Mouse (Mus musculus): Measurements from ENCODE around the gene Atmin.

Gene Atmin

GRCm38 (mm10) chr8:116943161-116943554, at the start of gene Atmin:
Gene Atmin, plus strand, starts transcription at chr8:116943393.
- in situ Hi-C loops (cut with MboI) = no loop called here

DNA sequence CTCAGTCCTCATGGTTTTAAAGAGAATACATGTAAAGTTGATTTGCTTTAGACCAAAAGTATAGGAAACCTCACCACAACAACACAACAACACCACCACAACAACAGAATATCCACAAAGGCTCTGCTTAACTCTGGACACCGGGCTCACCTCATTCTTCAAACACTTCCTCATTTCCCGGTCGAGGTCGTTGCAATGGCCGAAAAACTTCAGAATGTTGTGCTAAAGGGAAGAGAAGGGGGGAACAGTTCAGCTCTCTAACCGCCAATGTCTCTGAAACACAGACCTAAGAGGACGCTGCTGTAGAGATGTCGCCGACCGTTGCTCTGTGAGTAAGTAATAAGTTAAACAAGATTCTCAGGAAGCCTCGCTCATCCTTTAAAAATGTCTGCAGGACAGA, 49.3 kb upstream of the Atmin start:
- in situ Hi-C loops (cut with MboI) = no loop called here

DNA sequence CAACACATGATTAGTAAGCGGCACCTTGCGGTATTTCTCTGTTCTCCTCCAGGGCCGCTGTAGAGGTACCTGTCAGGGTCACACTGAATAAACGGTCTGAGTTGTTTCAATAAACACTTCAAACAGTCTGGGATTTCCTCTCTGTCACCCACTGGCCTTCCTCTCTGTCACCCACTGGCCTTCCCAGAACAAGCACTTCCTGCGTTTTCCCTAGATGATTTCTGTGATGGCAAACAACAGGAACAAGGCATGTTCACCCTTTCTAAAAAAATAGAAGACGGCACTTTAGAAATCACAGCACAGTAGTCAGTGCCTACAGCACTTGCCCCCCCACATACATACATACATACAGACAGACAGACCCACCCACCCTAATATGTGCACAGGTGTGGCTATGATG, 47.7 kb upstream of the Atmin start:
- in situ Hi-C loops (cut with MboI) = no loop called here

- in situ Hi-C loops (cut with MboI) = no loop called here
Observed at GRCm38 (mm10) chr8:116904736-116905135, 38.5 kb upstream of the Atmin start.

DNA sequence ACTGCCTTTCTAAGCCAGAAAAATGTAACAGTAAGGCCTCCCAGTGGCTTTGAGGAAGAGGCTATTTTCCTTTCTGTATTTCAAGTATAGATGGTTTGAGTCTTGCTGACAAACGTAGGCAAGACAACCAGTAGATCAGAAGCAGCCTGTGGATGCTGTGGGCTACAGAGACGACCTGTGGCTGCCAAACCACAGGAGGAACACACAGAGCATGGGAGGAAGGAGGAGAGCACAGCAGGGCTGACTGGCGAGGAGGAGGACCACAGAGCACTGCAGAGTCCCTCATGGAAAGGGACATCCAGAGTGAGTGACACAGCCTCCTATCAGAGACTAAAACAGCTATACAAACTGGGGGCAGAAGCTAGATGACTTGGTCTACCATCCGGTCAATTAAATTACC, 37.9 kb upstream of the Atmin start:
- in situ Hi-C loops (cut with MboI) = no loop called here

- in situ Hi-C loops (cut with MboI) = no loop called here
Observed at GRCm38 (mm10) chr8:116905836-116906235, 37.4 kb upstream of the Atmin start.

DNA sequence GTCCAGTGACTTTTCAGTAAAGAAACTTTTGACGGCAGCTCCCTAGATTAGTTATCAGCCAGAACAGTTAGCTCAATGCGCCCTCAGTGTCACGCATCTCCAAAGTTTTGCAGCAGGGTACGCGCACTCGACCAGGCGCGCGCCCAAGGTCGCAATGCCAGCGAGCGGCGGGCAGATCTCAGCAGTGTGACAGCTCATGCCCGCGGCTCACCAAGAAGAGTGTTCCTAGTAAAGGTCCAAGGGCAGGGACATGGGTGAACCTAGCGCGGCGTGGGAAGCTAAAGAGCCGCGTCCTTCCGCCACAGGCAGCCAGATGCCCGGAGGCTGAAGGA, 22.2 kb upstream of the Atmin start:
- in situ Hi-C loops (cut with MboI) = no loop called here

DNA sequence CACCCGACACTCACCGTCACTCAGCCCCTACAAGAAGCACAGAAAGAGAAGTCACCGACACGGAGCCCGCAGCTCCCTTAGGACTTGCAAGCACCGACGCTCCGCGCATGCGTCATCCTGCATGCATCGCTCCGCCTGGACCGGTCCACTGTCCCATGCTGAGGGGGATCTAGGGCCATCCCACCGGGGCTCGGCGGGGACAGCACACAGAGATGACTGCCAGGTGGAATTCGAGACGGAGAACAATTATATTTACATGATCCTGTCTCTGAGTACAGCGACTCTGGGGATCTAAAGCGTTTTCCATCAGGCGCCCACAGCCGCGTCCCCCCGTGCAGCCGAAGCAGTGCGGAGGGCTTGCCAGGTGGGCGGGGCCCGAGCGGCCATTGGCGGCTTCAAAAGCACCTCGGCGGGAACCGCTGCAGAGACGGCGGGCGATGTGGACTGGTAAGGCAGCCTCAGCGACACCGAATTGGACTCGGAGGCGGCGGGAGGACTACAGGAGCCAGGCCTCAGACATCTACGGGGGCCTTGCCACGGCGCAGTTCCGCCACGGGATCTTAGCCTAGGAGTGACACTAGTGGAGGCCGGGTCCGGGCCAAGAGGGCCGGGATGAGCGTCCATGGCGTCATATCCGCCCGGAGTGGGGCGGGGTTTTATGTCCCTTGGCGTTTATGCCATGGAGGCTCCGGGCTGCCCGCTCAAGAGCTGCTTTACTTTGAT, 21.7 kb upstream of the Atmin start, which contains the start of the genes Cmc2 and Cenpn:
Gene Cmc2, minus strand, starts transcription at position 119 of the 723 bp plus-strand sequence.
Gene Cenpn, plus strand, starts transcription at position 394 of the 723 bp plus-strand sequence.
- in situ Hi-C loops (cut with MboI) = no loop called here

DNA sequence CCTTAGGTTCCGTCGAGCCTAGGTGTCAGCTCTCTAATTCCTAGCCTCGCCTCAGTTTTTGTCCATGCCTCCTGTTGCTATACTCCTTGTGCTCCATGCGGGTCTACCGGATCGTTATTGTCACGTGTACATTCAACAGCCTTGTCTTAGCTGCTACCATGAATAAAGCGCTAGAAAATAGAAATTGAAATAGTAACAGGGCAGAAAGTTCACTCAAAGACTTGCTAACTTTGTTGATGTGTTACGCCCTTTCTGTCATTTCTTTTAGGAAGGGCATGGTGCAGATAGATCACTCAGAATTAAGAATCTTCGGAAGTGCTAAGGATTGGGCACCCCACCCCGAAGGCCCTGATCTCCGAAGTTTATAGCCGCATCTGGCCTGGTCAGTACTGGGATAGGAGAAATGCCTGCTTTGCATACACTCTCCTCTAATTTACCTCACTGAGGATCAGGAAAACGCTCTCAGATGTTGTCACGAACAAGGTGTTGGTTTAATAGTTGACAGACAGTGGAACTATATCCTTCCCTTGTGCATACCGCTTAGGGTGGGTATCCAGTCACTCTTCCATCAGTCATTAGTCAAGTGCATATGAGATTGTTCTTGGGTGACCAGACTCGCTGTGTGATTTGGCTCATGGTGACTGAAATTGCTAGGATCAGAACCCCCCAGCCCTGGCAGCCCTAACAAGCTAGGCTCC, 21.0 kb upstream of the Atmin start:
- in situ Hi-C loops (cut with MboI) = no loop called here

- in situ Hi-C loops (cut with MboI) = no loop called here
Observed at GRCm38 (mm10) chr8:116923526-116923925, 19.7 kb upstream of the Atmin start.

DNA sequence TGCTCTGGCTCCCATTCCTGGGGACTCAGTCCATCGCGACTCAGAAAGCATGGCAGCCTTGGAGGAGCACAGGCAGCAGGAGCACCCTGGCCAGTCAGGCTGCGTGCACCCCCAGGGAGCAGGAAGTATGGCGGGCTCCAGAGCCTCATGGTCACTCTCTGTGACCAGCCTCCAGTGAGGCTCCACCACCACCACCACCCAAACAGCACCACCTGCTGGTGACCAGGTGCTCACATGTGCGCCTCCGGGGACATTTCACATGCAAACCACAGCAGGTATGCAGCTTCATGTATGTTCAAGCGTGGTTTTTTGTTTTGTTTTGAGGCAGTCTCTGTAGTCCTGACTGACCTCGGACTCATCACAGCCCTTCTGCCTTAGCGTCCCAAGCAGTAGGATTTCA, 15.3 kb upstream of the Atmin start:
- in situ Hi-C loops (cut with MboI) = no loop called here

GRCm38 (mm10) chr8:116928588-116928987, 14.6 kb upstream of the Atmin start:
- in situ Hi-C loops (cut with MboI) = no loop called here

- in situ Hi-C loops (cut with MboI) = no loop called here
Observed at GRCm38 (mm10) chr8:116934976-116935375, 8.2 kb upstream of the Atmin start.

- in situ Hi-C loops (cut with MboI) = no loop called here
Observed at GRCm38 (mm10) chr8:116935506-116935905, 7.7 kb upstream of the Atmin start.

GRCm38 (mm10) chr8:116942284-116943058, 722 bp upstream of the Atmin start:
- in situ Hi-C loops (cut with MboI) = no loop called here

DNA sequence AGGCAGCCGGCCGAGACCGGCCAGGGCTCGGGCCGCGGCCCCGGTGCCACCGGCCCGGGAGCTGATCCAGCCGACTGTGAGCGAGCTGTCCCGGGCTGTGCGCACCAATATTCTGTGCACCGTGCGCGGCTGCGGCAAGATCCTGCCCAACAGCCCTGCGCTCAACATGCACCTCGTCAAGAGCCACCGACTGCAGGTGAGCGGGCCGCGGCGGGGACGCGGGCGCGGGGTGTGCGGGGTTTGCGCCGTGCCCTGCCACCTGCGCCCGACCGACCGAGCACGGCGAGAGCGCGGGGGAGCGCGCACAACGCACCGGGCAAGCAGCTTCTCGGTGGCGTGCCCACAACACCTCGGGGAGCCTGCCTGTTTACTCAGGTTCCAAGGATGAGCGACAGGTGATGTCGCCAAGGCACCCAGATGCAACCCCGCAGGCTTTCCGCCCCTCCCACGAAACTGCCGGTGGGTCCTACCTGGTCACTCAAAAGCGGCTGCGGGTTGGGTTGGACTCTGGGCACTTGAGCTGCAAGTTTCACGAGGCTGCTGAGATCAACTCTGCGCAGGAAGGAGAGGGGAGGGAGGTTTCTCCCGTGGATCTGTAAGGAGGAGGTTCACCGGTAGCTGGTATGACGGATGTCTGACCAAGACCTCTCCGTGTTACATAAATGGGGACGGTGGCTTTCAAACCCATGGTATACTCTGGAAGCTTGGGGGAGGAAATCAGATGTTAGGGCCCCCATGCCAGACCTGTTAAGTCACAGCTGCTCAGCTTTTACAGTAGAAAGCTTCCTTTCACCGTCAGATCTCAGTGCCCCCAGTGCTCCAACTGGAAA, 577 bp downstream of the Atmin start:
- in situ Hi-C loops (cut with MboI) = no loop called here

DNA sequence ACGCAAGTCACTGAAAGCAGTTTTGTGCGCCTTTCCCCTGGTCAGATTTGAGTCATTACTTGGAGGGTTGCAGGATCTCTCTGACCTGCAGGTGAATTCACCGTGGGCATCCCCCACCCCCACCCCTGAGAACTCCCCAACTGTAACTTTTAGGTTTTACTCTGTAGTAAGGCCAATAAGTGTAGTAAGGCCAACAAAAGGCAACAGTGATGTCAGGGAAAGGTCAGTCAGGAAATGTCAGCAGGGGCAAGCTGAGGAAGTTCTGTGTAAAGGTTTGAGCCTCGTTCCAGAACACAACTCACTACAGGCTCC, 1.1 kb downstream of the Atmin start:
- in situ Hi-C loops (cut with MboI) = no loop called here

DNA sequence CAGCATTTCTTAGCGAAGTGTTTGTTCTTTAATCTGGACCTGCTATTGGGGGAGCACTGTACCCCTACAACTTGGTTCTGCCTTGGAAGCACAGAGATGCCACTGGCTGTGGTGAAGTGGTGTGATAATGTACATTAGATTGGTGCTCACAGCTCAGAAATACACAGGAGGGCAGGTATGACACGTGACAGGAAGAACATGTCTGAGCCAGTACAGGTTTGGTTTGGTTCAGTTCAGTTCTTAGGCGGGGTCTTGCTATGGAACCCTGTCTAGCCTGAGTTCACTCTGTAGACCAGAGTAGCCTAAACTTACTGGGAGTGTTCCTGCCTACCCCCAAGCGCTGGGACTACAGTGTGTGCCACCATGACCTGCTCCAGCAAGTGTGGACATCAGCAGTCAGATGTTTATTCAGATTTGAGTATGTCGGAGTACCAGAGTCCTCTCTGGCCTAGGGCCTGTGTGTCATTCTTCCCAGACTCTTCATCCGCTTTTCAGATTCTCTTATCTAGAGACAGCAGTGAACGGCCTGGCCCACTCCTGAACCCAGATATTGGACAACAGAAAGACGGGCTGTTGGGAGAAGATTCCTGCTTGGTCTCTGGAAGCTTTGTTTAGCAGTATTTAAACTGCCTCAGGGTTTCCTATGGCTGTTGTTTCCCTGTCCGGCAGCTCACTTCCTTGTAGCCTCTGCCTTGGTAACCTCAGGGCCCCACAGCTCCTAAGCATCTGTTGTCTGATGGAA, 2.1 kb downstream of the Atmin start:
- in situ Hi-C loops (cut with MboI) = no loop called here

GRCm38 (mm10) chr8:116946268-116946838, 3.2 kb downstream of the Atmin start:
- in situ Hi-C loops (cut with MboI) = no loop called here

DNA sequence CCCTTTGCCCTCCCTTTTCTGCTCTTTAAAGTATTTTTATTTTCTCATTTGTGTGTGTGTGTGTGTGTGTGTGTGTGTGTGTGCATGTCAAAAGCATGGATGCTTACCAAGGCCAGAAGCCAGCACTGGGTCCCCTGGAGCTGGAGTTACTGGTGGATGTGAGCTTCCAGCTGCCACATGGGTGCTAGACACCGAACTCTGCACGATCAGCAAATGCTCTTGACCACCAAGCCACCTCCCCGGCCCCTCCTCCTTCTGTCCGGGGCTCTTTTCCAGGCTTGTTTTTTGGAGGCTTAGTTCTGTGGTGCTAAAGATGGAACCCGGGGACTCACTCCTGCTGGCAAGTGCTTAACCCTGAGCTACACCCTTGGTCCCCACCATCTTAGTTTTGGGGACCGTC, 3.7 kb downstream of the Atmin start:
- in situ Hi-C loops (cut with MboI) = no loop called here

GRCm38 (mm10) chr8:116947589-116947988, 4.4 kb downstream of the Atmin start:
- in situ Hi-C loops (cut with MboI) = no loop called here
